Mouse (Mus musculus) layer of hippocampus, postnatal 10 days (tissue): ENCODE data around the gene Olfr894. TPM values are rescaled to one million over a fixed set of nuclear protein-coding genes. Genes with fewer than 3 reads are reported as not detected.
"Not testable (repeated sequence)": the region's sequence is repeated elsewhere in the genome, so short reads cannot be mapped to it uniquely, and the experiment has no call there.

Source experiments
- DNase-seq, 2 experiments: peaks; one replicate each; pipeline ENCODE4 v3.0.0; 2021; ENCODE audit warnings: low spot score in 2 of 2
- long read RNA-seq: library from polyadenylated mRNA; stranded (forward); transcript quantifications from one replicate; pipeline ENCODE4 v2.0.0, GENCODE M21; 2023
- total RNA-seq, 2 experiments: library from RNA; stranded (reverse); gene quantifications; 2 replicates each; pipeline ENCODE4 v1.2.3; 2021

Olfr894 gene
- total RNA-seq: not detected
- long read RNA-seq: 0 reads

GRCm38 (mm10) chr9:38217755-38218154 is at the start of gene Olfr894:
Gene Olfr894 (plus strand): TSS chr9:38218055.
- no peak for DNase-seq

GRCm38 (mm10) chr9:38168341-38168740 is 49.5 kb upstream of the Olfr894 start:
- not testable (repeated sequence) for DNase-seq

- no peak for DNase-seq
Measured at GRCm38 (mm10) chr9:38180721-38181120, 37.1 kb upstream of the Olfr894 start, which contains the start of gene Olfr891. Gene Olfr891 (minus strand): TSS chr9:38180821.

- DNase-seq: no peak
Measured at GRCm38 (mm10) chr9:38208065-38208464, 9.8 kb upstream of the Olfr894 start, which contains the start of gene Olfr893. Gene Olfr893 (plus strand): TSS chr9:38208365.

GRCm38 (mm10) chr9:38252474-38252873 is 34.6 kb downstream of the Olfr894 start, which contains the start of gene Olfr143:
Gene Olfr143 (plus strand): TSS chr9:38252774.
- DNase-seq: no peak

GRCm38 (mm10) chr9:38267551-38267950 is 49.7 kb downstream of the Olfr894 start, which contains the start of gene Olfr895:
Gene Olfr895 (plus strand): TSS chr9:38267851.
- no peak for DNase-seq

Other genes with a start within 250 kb of the Olfr894 start
- not detected for gene Olfr881, start 226.2 kb upstream of the Olfr894 start, total RNA-seq
- not detected for gene Olfr883, start 192.2 kb upstream of the Olfr894 start, total RNA-seq
- not detected for gene Olfr884, start 171.5 kb upstream of the Olfr894 start, total RNA-seq
- not detected for gene Olfr885, start 156.7 kb upstream of the Olfr894 start, total RNA-seq
- not detected for gene Olfr887, start 134.0 kb upstream of the Olfr894 start, total RNA-seq
- gene Olfr888, start 109.9 kb upstream of the Olfr894 start, total RNA-seq: not detected
- gene Olfr889, start 102.9 kb upstream of the Olfr894 start, total RNA-seq: not detected
- not detected for gene Olfr890, start 75.5 kb upstream of the Olfr894 start, total RNA-seq
- gene Olfr891, start 37.2 kb upstream of the Olfr894 start, total RNA-seq: not detected
- gene Olfr893, start 9.7 kb upstream of the Olfr894 start, total RNA-seq: not detected
- not detected for gene Olfr143, start 34.7 kb downstream of the Olfr894 start, total RNA-seq
- gene Olfr895, start 49.8 kb downstream of the Olfr894 start, total RNA-seq: not detected
- gene Olfr896-ps1, start 73.1 kb downstream of the Olfr894 start, total RNA-seq: not detected
- not detected for gene Olfr25, start 111.0 kb downstream of the Olfr894 start, total RNA-seq
- gene Olfr898, start 130.4 kb downstream of the Olfr894 start, total RNA-seq: not detected
- gene Olfr250, start 148.8 kb downstream of the Olfr894 start, total RNA-seq: not detected
- gene Olfr251, start 159.0 kb downstream of the Olfr894 start, total RNA-seq: not detected
- gene Olfr147, start 183.6 kb downstream of the Olfr894 start, total RNA-seq: not detected
- not detected for gene Olfr901, start 211.4 kb downstream of the Olfr894 start, total RNA-seq
- gene Olfr902, start 229.6 kb downstream of the Olfr894 start, total RNA-seq: not detected
- not detected for gene Olfr904, start 245.1 kb downstream of the Olfr894 start, total RNA-seq